Mouse (Mus musculus): ENCODE measurements around the gene 4930578C19Rik.

DNA sequence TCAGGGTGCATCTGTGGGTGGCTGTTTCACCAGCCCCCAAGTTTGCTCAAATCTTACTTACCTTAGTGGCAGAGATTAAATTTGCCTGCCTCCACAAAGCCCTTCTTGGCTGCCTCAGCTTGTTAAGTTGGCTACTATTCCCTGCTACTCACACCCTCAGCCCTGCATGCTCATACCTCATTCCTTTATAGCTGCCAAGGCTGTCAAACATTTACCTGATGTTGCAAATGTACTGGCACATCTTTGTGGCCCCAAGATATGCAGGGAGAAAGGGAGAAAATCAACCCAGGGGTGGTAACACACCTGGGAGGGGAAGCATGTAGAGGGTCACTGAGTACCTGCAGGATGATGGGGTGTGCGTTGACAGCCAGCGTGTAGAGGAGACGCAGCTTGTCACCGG, 38.0 kb downstream of the 4930578C19Rik start:
- TF ChIP-seq POLR2A (IDR thresholded peaks at IDR 0.05; ENCODE audit: extremely low read depth, insufficient read depth, low read length) (no peak), CTCF (IDR thresholded peaks at IDR 0.05; ENCODE audit: extremely low read depth, insufficient read depth, low read length) (no peak)

Data from cortical plate, adult 2 months (tissue).